Mouse (Mus musculus) cerebellum, adult 9-11 months (tissue): ENCODE measurements around the gene Panx1.

Source experiments
- DNase-seq: peaks from one replicate; pipeline ENCODE4 v3.0.0; 2022

Gene Panx1

DNA sequence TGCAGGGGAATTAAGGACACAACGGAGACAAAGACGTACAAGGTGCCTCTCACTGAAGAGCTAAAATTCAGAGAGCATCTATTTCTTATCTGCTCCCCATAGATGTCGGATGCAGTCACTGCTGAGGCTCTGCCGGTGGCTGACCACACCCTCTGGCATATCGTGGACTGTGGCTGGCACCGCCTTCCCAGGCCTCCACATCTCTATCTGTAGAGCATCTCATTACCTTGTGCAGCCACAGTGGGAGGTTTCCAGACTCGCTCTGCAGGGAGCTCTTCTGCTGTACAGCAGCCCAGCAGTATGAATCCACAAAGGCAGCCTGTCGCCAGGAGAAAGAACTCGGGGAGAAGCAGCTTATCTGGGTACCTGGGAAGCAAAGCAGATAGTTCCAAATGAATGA is 24.1 kb downstream of the Panx1 start:
- DNase-seq = no peak

GRCm38 (mm10) chr9:15020561-15021080 is 24.7 kb downstream of the Panx1 start:
- no peak for DNase-seq

GRCm38 (mm10) chr9:15018756-15019131 is 26.5 kb downstream of the Panx1 start:
- DNase-seq = no peak

DNA sequence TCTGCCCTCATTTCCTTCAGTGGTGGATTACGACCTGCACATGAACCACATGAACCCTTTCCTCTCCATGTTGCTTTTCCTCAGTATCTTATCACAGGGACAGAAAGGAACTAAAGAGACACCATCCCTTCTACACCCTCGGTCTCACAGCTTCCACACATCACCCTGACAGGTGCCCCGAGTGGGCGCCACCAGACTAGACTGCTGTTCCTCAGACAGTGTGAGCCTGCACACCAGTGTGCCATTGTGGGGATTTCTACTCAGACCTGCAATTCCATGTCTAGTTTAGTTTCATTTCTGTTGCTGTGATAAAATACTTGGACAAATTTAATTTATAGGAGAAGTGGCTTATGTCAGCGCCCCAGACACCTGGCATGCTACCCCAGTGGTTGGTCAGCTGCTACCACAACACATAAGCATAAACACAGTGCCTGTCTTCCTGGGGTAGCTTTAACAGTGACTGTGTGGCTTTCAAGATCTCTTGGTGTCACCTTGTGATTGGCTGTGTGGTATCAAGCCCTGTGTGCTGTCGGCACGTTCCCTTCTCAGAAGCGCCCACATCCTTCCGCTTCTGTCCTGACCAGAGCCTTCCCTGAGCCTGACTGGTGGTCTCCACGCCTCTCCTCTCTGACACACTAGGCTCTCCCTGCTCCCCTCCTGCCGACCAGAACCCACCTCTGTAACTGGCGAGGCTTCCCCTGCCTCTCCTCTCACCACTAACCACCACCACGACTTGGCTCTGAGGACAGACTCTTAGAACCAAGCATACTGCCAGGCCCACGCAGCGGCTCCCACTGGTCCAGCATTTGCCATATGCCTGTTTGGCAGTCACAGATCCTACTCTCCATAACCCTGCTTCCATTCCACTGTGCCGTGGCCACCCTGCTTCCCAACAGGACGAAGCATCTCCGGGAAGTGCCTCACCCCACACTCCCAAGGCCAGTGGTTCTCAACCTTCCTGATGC is 27.2 kb downstream of the Panx1 start:
- DNase-seq = peak; percentile 79

DNA sequence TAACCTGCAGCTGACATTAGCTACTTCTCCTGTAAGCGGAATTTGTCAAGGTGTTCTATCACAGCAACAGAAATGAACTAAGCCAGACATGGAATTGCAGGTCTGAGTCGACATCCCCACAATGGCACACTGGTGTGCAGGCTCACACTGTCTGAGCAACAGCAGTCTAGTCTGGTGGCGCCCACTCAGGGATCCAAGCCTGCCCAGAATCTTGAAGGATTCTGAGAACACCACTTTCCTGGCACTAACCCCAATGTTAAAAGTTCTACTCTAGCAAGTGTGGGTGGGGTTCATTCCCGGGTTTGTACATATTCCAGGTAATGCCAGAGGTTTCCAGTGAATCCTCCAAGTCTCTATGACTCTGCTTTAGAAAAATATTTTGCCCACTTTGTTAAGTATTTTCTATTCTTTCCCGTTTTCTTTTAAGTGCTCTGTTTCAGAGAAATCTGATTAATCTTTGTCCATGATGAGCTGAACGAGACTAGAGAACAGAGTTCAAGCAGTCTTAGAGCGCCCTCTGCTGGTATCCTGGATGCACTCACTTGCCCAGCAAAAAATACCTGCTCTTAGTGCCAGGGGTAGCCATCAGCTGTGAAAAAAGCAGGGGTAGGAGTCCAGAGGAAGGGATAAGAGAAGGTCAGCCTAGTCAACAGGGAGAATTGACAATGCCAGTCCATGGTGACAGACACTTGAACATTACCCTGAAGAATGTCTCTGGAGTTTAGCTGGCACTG is 29.9 kb downstream of the Panx1 start:
- DNase-seq = peak; percentile 38

- DNase-seq = no peak
Measured at GRCm38 (mm10) chr9:15007566-15007965, 37.7 kb downstream of the Panx1 start.

DNA sequence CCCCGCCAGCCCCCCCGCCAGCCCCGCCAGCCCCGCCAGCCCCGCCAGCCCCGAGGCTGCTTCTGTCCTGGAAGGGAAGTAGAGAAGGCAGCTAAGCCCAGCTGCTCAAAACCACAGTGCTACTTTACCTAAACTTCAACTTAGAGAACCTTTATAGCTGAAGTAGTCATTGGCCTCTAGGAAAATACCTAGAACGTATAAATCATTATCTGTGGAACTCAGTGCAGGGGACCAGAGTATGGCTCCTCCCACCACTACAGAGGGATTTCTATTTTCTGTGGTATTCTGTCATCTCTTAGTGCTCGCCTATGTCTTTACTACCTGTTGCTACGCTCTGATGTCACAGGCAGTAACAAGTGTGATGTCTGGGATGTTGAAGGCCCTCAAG is 41.0 kb downstream of the Panx1 start:
- no peak for DNase-seq

GRCm38 (mm10) chr9:15003676-15004297 is 41.5 kb downstream of the Panx1 start:
- DNase-seq = no peak

DNA sequence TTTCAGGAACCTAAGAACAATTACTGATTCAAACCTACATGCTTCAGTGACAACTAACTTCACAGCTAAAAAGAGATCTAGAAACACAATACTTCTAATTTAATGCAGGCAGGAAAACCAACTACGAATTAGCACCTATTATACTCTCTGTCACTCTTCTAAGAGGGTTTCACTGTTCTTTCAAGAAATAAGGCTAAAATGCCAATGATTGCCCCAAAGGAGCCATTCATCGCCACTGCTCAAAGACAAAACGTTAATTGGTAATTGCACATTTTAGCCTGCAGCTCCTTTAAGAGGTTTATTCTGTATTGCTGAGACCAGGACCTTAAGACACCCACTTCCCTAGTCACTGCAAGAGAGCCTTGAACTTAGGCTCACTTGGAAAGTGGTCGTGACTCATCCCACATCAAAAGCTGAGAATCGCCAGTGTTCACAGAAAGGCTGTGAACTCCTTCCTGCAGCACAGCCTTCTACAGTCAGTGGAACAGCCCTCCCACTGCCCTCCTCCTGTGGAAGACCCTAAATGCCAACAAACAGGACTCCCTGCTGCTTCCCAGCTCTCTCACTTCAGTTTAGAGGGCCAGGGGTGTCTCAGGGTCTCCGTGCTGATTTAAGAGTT is 42.2 kb downstream of the Panx1 start:
- DNase-seq = no peak

DNA sequence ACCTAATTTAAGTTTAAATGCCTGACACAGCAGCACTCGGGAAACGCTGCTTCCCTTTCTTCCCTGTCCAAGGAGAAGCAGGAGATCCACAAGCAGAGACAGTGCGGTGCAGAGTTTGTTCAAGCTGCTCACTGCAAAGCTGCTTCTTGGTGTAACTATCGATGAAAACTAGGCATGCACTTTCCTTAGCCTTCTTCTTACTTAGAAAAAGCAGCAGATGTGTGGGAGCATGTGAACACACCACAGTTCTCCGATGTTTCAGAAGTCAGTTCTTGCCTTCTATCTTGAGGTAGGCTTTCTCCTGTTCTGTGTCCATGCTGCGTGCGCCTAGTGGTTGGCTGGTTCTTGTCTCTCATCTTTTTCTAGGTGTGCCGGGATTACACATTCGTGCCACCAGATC is 46.5 kb downstream of the Panx1 start:
- no peak for DNase-seq

DNA sequence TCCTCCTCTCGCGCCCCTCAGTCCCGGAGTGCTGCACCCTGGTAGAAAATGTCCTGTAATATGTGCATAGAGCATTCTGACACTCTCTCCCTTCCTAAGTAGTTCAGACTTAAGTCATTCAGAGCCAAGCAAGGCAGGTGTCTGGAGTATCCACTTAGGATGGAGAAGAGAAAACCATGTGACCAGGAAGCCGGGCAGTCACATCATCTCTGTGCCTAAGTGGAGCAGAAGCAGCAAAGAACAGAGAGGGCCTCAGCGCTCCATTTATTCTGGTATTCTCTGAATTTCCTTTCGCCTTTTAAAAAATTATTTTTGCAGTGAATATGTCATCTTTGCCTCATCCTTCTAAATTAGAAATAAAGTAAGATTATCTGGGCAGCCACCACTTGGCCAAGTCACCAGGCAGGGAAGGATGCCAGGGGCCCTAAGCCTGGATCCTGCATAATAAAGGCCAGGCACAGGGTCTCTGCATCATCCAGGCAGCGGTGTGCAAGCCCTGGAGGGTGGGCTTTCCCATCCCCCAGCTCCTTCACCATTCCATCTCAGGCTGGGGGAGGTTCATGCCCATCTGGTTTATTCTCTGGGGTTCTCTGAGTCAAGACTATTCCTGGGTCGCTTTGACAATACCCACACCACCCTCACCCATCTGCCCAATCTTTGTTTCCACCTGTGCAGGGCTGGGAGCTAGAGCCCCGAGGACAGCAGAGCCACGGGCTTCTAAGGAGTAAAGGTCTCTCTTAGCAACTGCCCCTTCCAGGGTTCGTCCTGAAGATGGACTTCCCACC is 47.8 kb downstream of the Panx1 start:
- DNase-seq = no peak

DNA sequence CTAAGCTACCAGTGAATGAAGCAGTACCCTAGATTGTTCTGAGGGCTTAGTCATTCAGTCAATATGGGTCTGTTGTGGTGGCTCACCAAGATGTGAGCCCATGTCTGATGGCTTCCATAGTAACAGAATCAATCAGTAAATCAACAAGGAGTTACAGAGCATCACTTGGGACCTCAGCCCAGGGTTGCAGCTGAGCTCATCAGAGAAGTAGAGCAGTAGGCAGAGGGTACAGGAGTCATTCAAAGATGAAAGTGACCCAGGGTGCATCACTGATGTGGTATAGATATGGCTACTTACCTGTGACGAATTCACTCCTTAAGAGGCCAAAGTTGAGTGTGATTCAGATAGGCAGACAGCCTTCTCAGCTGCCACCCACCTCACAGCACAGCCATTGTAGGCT is 49.8 kb downstream of the Panx1 start:
- DNase-seq = no peak

GRCm38 (mm10) chr9:14988606-14989293 is 56.5 kb downstream of the Panx1 start:
- no peak for DNase-seq

- no peak for DNase-seq
Measured at GRCm38 (mm10) chr9:14983141-14983540, 62.1 kb downstream of the Panx1 start.

DNA sequence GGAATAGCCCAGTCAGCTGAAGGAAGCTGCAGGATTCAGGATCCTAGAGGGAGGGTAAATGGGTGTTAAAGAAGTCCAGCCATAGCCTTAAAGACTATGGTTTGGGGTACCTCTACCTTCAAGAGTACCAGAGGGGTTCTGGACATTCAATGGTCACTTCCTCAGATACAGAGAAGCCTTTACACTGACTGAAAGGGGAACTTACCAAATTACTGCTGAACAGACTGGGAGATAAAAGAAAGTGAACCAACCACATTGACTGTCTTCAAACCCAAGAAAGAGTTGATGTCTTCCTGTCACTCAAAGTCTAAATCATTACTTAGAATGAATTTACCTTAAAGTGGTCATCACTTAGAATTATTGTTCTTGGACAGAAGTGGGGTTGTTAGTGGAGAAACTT is 62.6 kb downstream of the Panx1 start:
- DNase-seq = no peak

GRCm38 (mm10) chr9:14981539-14982155 is 63.6 kb downstream of the Panx1 start:
- no peak for DNase-seq

GRCm38 (mm10) chr9:14974251-14975232 is 70.7 kb downstream of the Panx1 start:
- no peak for DNase-seq

GRCm38 (mm10) chr9:14973762-14974161 is 71.5 kb downstream of the Panx1 start:
- no peak for DNase-seq

DNA sequence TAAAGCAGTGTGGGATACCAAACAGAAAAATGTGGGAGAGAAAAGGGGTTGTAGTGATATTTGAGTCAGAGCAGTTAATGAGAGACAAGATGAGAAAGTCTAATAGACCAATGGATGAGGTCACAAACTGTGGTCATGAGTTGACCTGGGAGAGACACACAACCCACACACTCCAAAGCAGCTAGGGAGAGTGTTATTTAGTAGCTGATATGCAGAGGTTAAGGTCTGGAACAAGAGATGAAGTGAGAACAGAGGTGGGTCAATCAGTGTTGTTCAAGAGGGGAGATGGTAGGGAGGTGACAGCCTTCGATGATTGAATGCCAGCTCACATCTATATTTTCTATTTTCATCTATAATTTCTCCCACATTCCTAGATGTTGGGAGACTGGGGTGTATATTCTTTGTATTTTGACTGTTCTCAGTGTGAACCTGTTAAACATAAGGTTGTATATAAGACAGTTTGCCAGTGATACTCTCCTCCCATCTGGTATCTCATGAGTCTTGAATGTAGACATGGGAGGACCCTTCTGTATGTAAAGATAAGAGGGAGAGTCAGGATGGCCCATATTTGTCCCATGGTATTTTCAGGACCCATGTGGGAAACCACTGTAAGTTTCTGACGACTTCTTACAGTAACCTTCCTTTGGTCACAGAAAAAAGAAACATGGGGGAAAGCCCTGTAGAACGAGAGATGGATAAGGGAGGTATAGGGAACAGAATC is 74.3 kb downstream of the Panx1 start:
- no peak for DNase-seq
